Mouse (Mus musculus) brain, embryonic 14.5 days (tissue): ENCODE measurements around the gene Carns1.

Experiments used
- CTCF ChIP-seq: fragments of 200-500 bp; IDR thresholded peaks from 2 replicates; pipeline ENCODE4 v1.5.1; 2012; ENCODE audit warnings: inconsistent platforms, mild to moderate bottlenecking, moderate library complexity, borderline replicate concordance; ENCODE audit not compliant: insufficient read depth, insufficient read length; ENCODE audit errors: extremely low read depth
- POLR2A ChIP-seq: fragments of 200-500 bp; IDR thresholded peaks from 2 replicates; pipeline ENCODE4 v1.6.1; 2012; ENCODE audit warnings: mild to moderate bottlenecking, inconsistent platforms, borderline replicate concordance; ENCODE audit not compliant: poor library complexity, insufficient read depth, insufficient read length, severe bottlenecking; ENCODE audit errors: extremely low read depth

DNA sequence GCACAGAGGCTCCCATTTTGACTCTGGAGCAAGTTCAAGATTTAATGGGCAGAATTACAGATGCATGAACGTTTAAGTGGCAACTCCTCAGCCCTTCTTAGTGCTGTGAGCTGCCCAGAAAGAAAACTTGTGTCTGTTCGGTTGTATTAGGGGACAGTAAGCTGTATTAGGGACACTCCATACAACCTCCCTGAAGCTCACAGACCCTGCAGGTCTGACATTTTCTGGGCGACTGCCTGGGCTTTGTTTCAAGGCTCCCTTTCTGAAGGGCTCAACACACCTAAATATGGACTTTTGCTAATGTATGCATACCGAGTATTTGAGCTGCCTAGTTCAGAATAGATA lies 11.8 kb downstream of the Carns1 start:
- no peak for TF ChIP-seq CTCF
- no peak for TF ChIP-seq POLR2A
